Mouse (Mus musculus) ES-E14 (cell line): ENCODE results near the gene Zdhhc14.

Source experiments
- CHD2 ChIP-seq: IDR thresholded peaks from 2 replicates; pipeline ENCODE4 v1.6.1; 2014; ENCODE audit warnings: mild to moderate bottlenecking, low read depth, low read length, inconsistent platforms
- HCFC1 ChIP-seq: IDR thresholded peaks from 2 replicates; pipeline ENCODE4 v1.6.1; 2012; ENCODE audit warnings: low read length, inconsistent platforms, borderline replicate concordance; ENCODE audit not compliant: insufficient read depth
- MAFK ChIP-seq: IDR thresholded peaks from 2 replicates; pipeline ENCODE4 v1.6.1; 2014; ENCODE audit warnings: mild to moderate bottlenecking, low read depth, low read length, inconsistent platforms; ENCODE audit not compliant: insufficient read depth
- ZNF384 ChIP-seq: IDR thresholded peaks from 2 replicates; pipeline ENCODE4 v1.6.1; 2012; ENCODE audit warnings: low read depth, low read length, inconsistent platforms

- TF ChIP-seq CHD2, result no peak
- TF ChIP-seq MAFK, result no peak
- no peak for TF ChIP-seq HCFC1
- no peak for TF ChIP-seq ZNF384
Measured at GRCm38 (mm10) chr17:5567943-5568342, 75.6 kb downstream of the Zdhhc14 start.
